Mouse (Mus musculus): Measurements from ENCODE around the gene Ascc3. TPM values are rescaled to one million over a fixed set of nuclear protein-coding genes. Genes with fewer than 3 reads are reported as not detected.
A peak's percentile ranks its signal among the peaks of the same experiment; 100 is the strongest.

Gene Ascc3
- polyA plus RNA-seq (2015; fragmentation: Nextera tagmentation; extraction: Ambion mirVana), result 20.9 and 22.1 TPM in 2 replicates

DNA sequence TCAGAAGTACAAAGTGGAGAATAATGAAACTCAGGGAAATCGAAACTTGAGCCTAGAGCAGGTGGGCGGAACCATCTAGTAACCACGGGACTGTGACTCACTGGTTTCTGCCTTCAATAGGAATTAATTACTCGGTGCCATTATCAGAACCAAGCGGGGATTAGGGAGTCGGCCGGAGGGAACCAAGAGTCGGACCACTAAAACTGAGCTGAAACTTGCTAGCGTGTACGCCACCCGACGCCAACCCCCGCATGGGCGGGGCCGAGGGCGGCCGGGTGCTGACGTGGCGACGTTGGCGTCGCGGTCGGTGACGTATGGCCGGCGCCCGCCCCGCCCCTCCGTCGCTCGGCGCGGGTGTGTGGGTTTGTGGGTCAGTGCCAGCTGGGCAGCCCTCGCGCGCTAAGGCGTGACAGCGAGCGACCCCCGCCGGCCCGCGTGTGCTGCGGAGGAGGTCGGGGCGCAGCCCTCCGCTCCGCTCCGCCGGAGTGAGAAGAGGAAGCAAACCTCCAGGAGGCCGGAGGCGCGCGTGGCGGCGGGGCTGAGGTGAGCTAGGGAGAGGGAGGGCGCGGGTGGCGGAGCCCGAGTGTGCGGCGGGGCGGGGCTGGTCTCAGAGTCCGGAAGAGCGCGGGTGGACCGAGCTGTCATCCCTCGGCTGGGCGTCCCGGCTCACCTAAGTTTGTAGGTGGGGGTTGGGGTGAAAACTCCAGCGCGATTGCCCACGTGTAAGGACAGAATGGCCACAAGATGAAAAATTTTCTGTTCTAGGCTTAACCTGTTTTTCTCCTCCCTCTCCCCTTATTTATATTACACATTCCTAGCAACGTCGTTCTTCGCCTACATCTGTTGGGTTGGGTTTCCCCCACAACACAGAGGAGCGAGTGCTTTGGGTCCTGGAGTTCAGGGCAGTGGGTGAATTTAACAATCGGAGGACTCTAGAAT is at the start of gene Ascc3:
Gene Ascc3 (plus strand): TSS at position 315 of the 939 bp plus-strand sequence.
- peak within 1 kb of the TSS; percentile 94 for H3K9ac ChIP-seq (ENCODE audit: low read length)
- H3K9me3 ChIP-seq (replicated peaks; ENCODE audit: control insufficient read depth, low read length), result no peaks in the 10 kb centered on the region
- peak within 1 kb of the TSS; percentile 88 for H3K4me3 ChIP-seq (replicated peaks; ENCODE audit: low read length)
- peaks cover 5% of the 10 kb centered on the region; the same call in 1 of the 2 replicates for H3K4me1 ChIP-seq (ENCODE audit: control insufficient read depth, insufficient read depth, low read length)
- WGBS, result under 1% methylated on average over 79 of the region's 79 CpGs
- H3K27ac ChIP-seq (ENCODE audit: low read length), result peak within 1 kb of the TSS; percentile 93
- ATAC-seq (ENCODE audit: insufficient read depth, low FRiP score), result peak; percentile 99
- no peaks in the 10 kb centered on the region for H3K27me3 ChIP-seq (ENCODE audit: control insufficient read depth, insufficient read depth, low read length)
- H3K4me2 ChIP-seq (ENCODE audit: low read depth, low read length), result peak within 1 kb of the TSS; percentile 73
- no peaks in the 10 kb centered on the region for H3K36me3 ChIP-seq (ENCODE audit: control insufficient read depth, insufficient read depth, low read length)

DNA sequence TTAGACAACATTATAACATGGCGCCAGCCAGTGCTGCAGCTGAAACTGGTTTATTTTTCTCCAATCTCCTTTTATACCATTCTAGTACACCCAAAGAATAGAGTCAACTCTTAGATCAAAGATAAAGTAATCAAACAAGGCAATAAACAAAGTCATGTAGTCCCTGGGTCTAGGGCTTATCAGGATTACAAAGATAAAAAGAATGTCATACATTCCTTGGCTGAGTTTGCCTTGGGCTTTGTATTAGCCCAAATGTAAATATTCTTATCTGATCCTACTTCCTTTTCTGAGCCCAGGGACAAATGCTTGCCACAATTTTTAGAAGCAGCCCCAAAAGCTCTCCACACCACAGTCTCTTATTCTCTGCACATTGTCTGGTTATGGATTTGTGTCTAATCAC is 7.7 kb upstream of the Ascc3 start:
- no peak for ATAC-seq (ENCODE audit: insufficient read depth, low FRiP score)
- Histone ChIP-seq H3K36me3 (ENCODE audit: control insufficient read depth, insufficient read depth, low read length) (no peaks in the 10 kb centered on the region), H3K4me2 (ENCODE audit: low read depth, low read length) (no peak overlapping the region), H3K27me3 (ENCODE audit: control insufficient read depth, insufficient read depth, low read length) (no peaks in the 10 kb centered on the region), H3K4me1 (ENCODE audit: control insufficient read depth, insufficient read depth, low read length) (no peaks in the 10 kb centered on the region), H3K4me3 (replicated peaks; ENCODE audit: low read length) (no peak overlapping the region), H3K9me3 (replicated peaks; ENCODE audit: control insufficient read depth, low read length) (no peaks in the 10 kb centered on the region), H3K9ac (ENCODE audit: low read length) (no peak overlapping the region), H3K27ac (ENCODE audit: low read length) (no peak overlapping the region)
- WGBS, result 50% methylated on average over 1 of the region's 1 CpGs

DNA sequence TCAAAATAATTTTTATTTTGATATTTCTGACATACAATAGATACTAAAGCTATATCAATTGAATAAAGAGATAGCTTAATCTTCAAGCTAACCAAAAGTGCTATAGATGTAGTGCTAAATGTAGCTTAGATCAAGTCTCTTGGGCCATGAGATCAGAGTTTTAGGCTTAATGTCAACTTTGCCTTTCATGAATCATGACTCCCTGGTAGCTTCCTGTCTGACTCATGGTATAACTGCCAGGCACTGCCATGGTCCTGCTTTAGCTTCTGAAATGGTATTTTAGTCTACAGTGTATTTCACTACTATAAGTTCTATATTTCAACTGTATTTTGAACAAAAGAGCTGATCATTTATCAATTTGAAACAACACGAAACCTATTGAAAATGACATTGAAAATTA is 5.9 kb upstream of the Ascc3 start:
- Histone ChIP-seq H3K9me3 (replicated peaks; ENCODE audit: control insufficient read depth, low read length) (no peaks in the 10 kb centered on the region), H3K36me3 (ENCODE audit: control insufficient read depth, insufficient read depth, low read length) (no peaks in the 10 kb centered on the region), H3K27me3 (ENCODE audit: control insufficient read depth, insufficient read depth, low read length) (no peaks in the 10 kb centered on the region), H3K4me1 (ENCODE audit: control insufficient read depth, insufficient read depth, low read length) (no peaks in the 10 kb centered on the region), H3K27ac (ENCODE audit: low read length) (no peak overlapping the region), H3K9ac (ENCODE audit: low read length) (no peak overlapping the region), H3K4me3 (replicated peaks; ENCODE audit: low read length) (no peak overlapping the region), H3K4me2 (ENCODE audit: low read depth, low read length) (no peak overlapping the region)
- WGBS, result 87% methylated on average over 1 of the region's 1 CpGs
- no peak for ATAC-seq (ENCODE audit: insufficient read depth, low FRiP score)

DNA sequence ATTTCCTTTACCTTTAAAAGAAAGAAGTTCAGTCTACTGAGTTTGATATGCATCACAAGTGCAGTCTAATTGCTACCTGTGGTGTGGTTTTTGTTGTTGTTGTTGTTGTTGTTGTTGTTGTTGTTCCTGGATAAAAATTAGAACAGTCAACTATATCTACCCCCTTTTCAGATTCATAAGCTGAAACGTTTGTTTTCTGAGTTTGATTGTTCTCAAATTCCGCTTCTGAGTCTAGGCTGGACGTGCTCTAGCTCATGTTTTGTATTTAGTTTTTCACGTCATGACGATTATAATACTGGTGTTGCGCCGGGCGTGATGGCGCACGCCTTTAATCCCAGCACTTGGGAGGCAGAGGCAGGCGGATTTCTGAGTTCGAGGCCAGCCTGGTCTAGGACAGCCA is 902 bp downstream of the Ascc3 start:
- WGBS, result 68% methylated on average over 12 of the region's 12 CpGs
- no peak for ATAC-seq (ENCODE audit: insufficient read depth, low FRiP score)

DNA sequence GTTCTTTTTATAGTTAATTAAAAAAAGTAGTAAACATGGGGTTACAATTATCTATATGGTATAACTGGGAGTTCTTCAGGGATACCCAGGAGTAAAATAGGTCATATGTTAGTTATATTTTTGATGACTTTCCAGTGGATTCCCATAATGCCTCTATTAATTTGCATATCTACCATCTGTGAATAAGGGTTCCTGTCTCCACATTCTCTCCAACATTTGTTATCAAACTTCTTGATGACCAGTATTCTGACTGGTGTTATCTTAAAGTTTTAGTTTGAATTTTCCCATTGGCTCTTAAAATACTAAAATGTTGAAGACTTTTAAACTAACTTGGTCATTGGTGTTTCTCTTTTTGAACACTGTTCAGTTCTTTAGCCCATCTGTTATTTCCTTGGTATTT is 2.9 kb downstream of the Ascc3 start:
- Histone ChIP-seq H3K4me2 (ENCODE audit: low read depth, low read length) (no peak overlapping the region), H3K4me1 (ENCODE audit: control insufficient read depth, insufficient read depth, low read length) (peaks cover 5% of the 10 kb centered on the region; the same call in 1 of the 2 replicates), H3K36me3 (ENCODE audit: control insufficient read depth, insufficient read depth, low read length) (no peaks in the 10 kb centered on the region), H3K27me3 (ENCODE audit: control insufficient read depth, insufficient read depth, low read length) (no peaks in the 10 kb centered on the region), H3K9me3 (replicated peaks; ENCODE audit: control insufficient read depth, low read length) (no peaks in the 10 kb centered on the region), H3K4me3 (replicated peaks; ENCODE audit: low read length) (no peak overlapping the region), H3K27ac (ENCODE audit: low read length) (no peak overlapping the region), H3K9ac (ENCODE audit: low read length) (no peak overlapping the region)
- ATAC-seq (ENCODE audit: insufficient read depth, low FRiP score), result no peak

More for the DNA sequence above, 902 bp downstream of the Ascc3 start:
- Histone ChIP-seq H3K4me2 (ENCODE audit: low read depth, low read length) (peak overlapping the region; percentile 73), H3K4me3 (replicated peaks; ENCODE audit: low read length) (peak overlapping the region; percentile 88), H3K9me3 (replicated peaks; ENCODE audit: control insufficient read depth, low read length) (no peaks in the 10 kb centered on the region), H3K36me3 (ENCODE audit: control insufficient read depth, insufficient read depth, low read length) (no peaks in the 10 kb centered on the region), H3K9ac (ENCODE audit: low read length) (peak overlapping the region; percentile 94), H3K27me3 (ENCODE audit: control insufficient read depth, insufficient read depth, low read length) (no peaks in the 10 kb centered on the region), H3K27ac (ENCODE audit: low read length) (no peak overlapping the region), H3K4me1 (ENCODE audit: control insufficient read depth, insufficient read depth, low read length) (peaks cover 5% of the 10 kb centered on the region; the same call in 1 of the 2 replicates)

DNA sequence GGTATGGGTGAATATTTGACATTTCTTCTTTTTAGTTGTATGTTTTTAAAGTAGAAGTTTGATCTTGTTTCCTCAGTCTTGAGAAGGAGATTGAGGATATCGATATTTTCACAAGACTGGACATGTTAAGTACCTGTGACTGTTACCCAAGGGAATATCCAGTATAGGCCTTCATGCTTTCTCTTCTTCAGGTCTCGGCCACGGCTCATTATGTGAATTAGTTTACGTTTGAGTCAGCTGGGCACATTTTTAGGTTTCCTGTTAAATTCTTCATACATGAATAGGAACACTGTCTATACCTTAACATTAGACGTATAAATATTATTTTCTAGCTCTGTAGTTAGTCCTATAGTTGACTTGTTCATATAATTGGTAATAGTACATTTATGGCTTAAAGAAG is 12.4 kb downstream of the Ascc3 start:
- Histone ChIP-seq H3K36me3 (ENCODE audit: control insufficient read depth, insufficient read depth, low read length) (no peaks in the 10 kb centered on the region), H3K9me3 (replicated peaks; ENCODE audit: control insufficient read depth, low read length) (no peaks in the 10 kb centered on the region), H3K4me2 (ENCODE audit: low read depth, low read length) (no peak overlapping the region), H3K4me3 (replicated peaks; ENCODE audit: low read length) (no peak overlapping the region), H3K4me1 (ENCODE audit: control insufficient read depth, insufficient read depth, low read length) (no peaks in the 10 kb centered on the region), H3K27me3 (ENCODE audit: control insufficient read depth, insufficient read depth, low read length) (no peaks in the 10 kb centered on the region), H3K9ac (ENCODE audit: low read length) (no peak overlapping the region), H3K27ac (ENCODE audit: low read length) (no peak overlapping the region)
- WGBS, result 83% methylated on average over 5 of the region's 5 CpGs
- no peak for ATAC-seq (ENCODE audit: insufficient read depth, low FRiP score)

DNA sequence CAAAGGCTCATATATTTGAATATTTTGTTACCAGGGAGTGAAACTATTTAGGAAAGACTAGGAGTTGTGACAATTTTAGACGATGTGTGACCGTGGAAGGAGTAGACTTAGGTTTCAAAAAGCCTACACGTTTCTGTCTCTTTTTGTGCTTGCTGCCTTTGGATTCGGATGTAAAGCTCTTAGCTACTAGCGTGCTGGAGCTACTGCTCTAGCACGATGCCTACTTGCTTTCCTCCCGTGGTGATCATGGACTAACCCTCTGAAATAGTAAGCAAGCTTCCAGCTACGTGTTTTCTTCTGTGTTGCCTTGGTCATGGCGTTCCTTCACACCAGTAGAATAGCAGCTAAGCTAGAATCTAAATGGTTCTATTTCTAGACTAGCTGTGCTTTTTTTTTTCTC is 21.4 kb downstream of the Ascc3 start:
- 94% methylated on average over 9 of the region's 9 CpGs for WGBS
- Histone ChIP-seq H3K9me3 (replicated peaks; ENCODE audit: control insufficient read depth, low read length) (no peaks in the 10 kb centered on the region), H3K4me3 (replicated peaks; ENCODE audit: low read length) (no peak overlapping the region), H3K4me1 (ENCODE audit: control insufficient read depth, insufficient read depth, low read length) (no peaks in the 10 kb centered on the region), H3K9ac (ENCODE audit: low read length) (no peak overlapping the region), H3K27ac (ENCODE audit: low read length) (no peak overlapping the region), H3K4me2 (ENCODE audit: low read depth, low read length) (no peak overlapping the region), H3K27me3 (ENCODE audit: control insufficient read depth, insufficient read depth, low read length) (no peaks in the 10 kb centered on the region), H3K36me3 (ENCODE audit: control insufficient read depth, insufficient read depth, low read length) (0 out of 2 replicates have a peak, but pooled peaks cover 6% of the 10 kb centered on the region)
- no peak for ATAC-seq (ENCODE audit: insufficient read depth, low FRiP score)

DNA sequence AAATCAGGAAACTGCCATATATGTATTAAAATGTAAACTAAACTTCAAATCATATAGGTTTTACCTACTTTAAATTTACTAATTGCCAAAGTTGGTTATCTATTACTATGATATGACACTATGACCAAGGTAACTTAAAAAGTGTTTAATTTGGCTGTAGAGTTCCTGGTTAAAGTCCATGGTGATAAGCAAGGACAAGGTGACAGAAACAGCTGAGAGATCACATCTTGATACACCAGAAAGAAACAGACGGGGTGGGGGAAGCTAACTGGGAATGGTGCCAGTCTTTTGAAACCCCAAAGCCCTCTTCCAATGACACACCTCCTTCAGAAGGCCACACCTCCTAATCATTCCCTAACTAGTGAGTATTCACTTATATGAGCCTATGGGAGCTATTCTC is 33.4 kb downstream of the Ascc3 start:
- no peak overlapping the region for H3K4me2 ChIP-seq (ENCODE audit: low read depth, low read length)
- H3K4me1 ChIP-seq (ENCODE audit: control insufficient read depth, insufficient read depth, low read length), result no peaks in the 10 kb centered on the region
- 0 out of 2 replicates have a peak, but pooled peaks cover 2% of the 10 kb centered on the region for H3K9me3 ChIP-seq (replicated peaks; ENCODE audit: control insufficient read depth, low read length)
- no peak overlapping the region for H3K4me3 ChIP-seq (replicated peaks; ENCODE audit: low read length)
- H3K9ac ChIP-seq (ENCODE audit: low read length), result no peak overlapping the region
- H3K27me3 ChIP-seq (ENCODE audit: control insufficient read depth, insufficient read depth, low read length), result no peaks in the 10 kb centered on the region
- H3K27ac ChIP-seq (ENCODE audit: low read length), result no peak overlapping the region
- WGBS, result 24% methylated on average over 1 of the region's 1 CpGs
- H3K36me3 ChIP-seq (ENCODE audit: control insufficient read depth, insufficient read depth, low read length), result peaks cover 15% of the 10 kb centered on the region
- ATAC-seq (ENCODE audit: insufficient read depth, low FRiP score), result no peak

DNA sequence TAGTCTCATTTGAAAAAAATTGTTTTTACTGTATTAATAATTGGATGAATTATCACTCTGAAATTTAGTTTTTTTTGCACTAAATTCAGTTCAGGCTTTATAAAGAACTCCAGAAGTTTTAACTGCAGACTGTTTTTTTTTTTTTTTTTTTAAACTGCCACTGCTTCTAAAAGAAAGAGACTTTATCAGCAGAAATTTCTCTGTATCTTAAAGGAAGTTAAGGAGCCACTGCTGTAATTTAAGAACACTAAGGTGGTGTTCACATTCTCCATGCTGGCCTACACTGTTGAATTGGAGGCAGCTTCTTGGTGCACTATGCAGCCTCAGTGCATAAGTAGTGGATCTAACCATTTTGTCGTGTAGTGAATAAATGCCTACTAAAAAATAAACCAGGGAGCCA is 47.1 kb downstream of the Ascc3 start:
- 0 out of 2 replicates have a peak, but pooled peaks cover 3% of the 10 kb centered on the region for H3K36me3 ChIP-seq (ENCODE audit: control insufficient read depth, insufficient read depth, low read length)
- no peak for ATAC-seq (ENCODE audit: insufficient read depth, low FRiP score)
- no peaks in the 10 kb centered on the region for H3K9me3 ChIP-seq (replicated peaks; ENCODE audit: control insufficient read depth, low read length)
- WGBS, result 68% methylated on average over 1 of the region's 1 CpGs
- H3K4me2 ChIP-seq (ENCODE audit: low read depth, low read length), result no peak overlapping the region
- H3K4me3 ChIP-seq (replicated peaks; ENCODE audit: low read length), result no peak overlapping the region
- H3K27ac ChIP-seq (ENCODE audit: low read length), result no peak overlapping the region
- no peak overlapping the region for H3K9ac ChIP-seq (ENCODE audit: low read length)
- H3K4me1 ChIP-seq (ENCODE audit: control insufficient read depth, insufficient read depth, low read length), result no peaks in the 10 kb centered on the region
- no peaks in the 10 kb centered on the region for H3K27me3 ChIP-seq (ENCODE audit: control insufficient read depth, insufficient read depth, low read length)

Measured in stomach, embryonic 16.5 days (tissue).